Mouse (Mus musculus) neural tube, embryonic 14.5 days (tissue): ENCODE results near the gene Ppp1r7. TPM values are rescaled to one million over a fixed set of nuclear protein-coding genes. Genes with fewer than 3 reads are reported as not detected.
"Not testable (repeated sequence)": the region's sequence is repeated elsewhere in the genome, so short reads cannot be mapped to it uniquely, and the experiment has no call there.

Experiments
- ATAC-seq: fragments of 200-750 bp; cut with Nextera tagmentation; 2 replicates; pipeline ENCODE4 v1.8.0; 2017; ENCODE audit warnings: low read depth, mild to moderate bottlenecking, moderate TSS enrichment, moderate library complexity
- H3K27ac ChIP-seq: fragments of 300-500 bp; sonication (generic); 2 replicates; pipeline ENCODE4 v1.5.1; 2014; ENCODE audit warnings: low read depth, mild to moderate bottlenecking, control low read depth, low read length, moderate library complexity, mixed read lengths
- H3K27me3 ChIP-seq: fragments of 300-500 bp; sonication (generic); 2 replicates; pipeline ENCODE4 v1.6.1; 2014; ENCODE audit warnings: low read length; ENCODE audit not compliant: control insufficient read depth, insufficient read depth
- H3K36me3 ChIP-seq: fragments of 300-500 bp; sonication (generic); 2 replicates; pipeline ENCODE4 v1.6.1; 2014; ENCODE audit warnings: low read length, mixed read lengths; ENCODE audit not compliant: control insufficient read depth, insufficient read depth
- H3K4me1 ChIP-seq: fragments of 300-500 bp; sonication (generic); 2 replicates; pipeline ENCODE4 v1.6.1; 2014; ENCODE audit warnings: low read length; ENCODE audit not compliant: control insufficient read depth, insufficient read depth
- H3K4me2 ChIP-seq: fragments of 300-500 bp; sonication (generic); 2 replicates; pipeline ENCODE4 v1.6.1; 2014; ENCODE audit warnings: mild to moderate bottlenecking, low read depth, low read length, control low read depth
- H3K4me3 ChIP-seq: fragments of 300-500 bp; sonication (generic); 2 replicates; pipeline ENCODE4 v1.5.1; 2014; ENCODE audit warnings: low read depth, low read length, control low read depth, mixed read lengths
- H3K9ac ChIP-seq: fragments of 300-500 bp; sonication (generic); replicated peaks from 2 replicates; pipeline ENCODE4 v1.6.1; 2014; ENCODE audit warnings: low read depth, mild to moderate bottlenecking, control low read depth, low read length, mixed read lengths
- H3K9me3 ChIP-seq: fragments of 300-500 bp; sonication (generic); 2 replicates; pipeline ENCODE4 v1.6.1; 2016; ENCODE audit warnings: low read length; ENCODE audit not compliant: control insufficient read depth
- WGBS: fragments of 180-500 bp; shearing (Covaris S2); extraction: QIAGEN DNeasy Blood & Tissue Kit; methylation state at CpG from one replicate; pipeline ENCODE4 v1.1.7; 2014; 5-methylcytosine and 5-hydroxymethylcytosine counted together
- polyA plus RNA-seq: library from polyadenylated mRNA; unstranded; fragments of >200 nt; fragmentation: Nextera tagmentation; extraction: Ambion mirVana; gene quantifications from 2 replicates; pipeline ENCODE4 v1.2.1, GENCODE M21; 2014

Ppp1r7 gene
- polyA plus RNA-seq: 57.9 and 67.7 TPM in 2 replicates

DNA sequence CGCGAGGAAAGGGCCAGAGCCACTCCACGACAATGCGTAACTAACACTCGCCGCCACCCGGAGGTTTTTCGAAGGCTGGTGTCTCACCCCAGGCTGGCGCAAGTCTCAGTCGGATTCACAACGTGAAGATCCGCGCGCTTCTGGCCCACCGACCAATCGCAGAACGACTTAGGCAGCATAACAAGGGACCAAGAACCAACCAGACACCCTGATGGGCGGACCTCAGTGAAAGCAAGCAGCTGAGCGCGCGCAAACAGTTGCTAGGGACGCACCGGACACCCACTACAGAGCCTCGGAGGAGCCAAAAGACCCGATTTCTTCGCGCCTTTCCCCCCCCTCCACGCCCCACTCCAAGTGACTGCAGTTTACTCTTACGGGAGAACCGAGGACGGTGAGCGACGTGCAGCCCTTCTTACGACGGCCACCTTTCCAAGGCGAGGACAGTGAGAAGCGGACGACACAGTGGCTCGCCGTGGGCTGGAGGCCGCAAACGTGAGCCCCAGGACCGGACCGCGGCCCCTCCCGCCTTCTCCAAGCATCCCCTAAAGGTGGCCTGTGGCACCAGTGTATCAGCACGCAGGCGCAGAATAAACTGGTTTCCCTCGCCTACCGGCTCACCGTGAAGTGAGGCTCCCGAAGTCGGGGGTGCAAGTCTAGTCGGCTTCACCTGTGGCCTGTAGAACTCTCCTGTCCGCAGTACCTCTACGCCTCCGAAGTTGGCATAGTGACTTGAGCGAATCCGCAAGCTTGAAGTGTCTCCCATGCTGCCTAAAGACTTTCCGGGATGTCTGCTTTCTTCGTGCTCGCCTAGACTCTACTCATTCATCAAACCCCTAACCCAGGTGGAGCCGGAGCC lies at the start of gene Ppp1r7, which contains the start of gene Pask:
TSS of gene Ppp1r7 (plus strand) at position 207 of the 856 bp plus-strand sequence.
TSS of gene Pask (minus strand) at position 835 of the 856 bp plus-strand sequence.
- under 1% methylated on average over 63 of the region's 63 CpGs for WGBS
- peak; percentile 96 for ATAC-seq

DNA sequence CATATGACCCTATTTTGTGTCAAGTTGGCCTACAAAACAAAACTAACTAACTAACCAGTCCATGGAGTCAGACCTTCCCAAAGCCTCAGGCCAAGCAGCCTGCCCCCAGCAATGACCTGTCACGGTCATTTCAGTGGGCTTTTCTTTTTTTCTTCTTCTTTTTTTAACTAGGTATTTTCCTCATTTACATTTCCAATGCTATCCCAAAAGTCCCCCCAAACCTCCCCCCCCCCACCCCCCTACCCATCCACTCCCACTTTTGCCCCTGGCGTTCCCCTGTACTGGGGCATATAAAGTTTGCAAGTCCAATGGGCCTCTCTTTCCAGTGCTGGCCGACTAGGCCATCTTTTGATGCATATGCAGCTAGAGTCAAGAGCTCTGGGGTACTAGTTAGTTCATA lies 48.2 kb upstream of the Ppp1r7 start:
- H3K9me3 ChIP-seq, H3K4me1 ChIP-seq, H3K27ac ChIP-seq, H3K27me3 ChIP-seq, H3K4me3 ChIP-seq, ATAC-seq, H3K4me2 ChIP-seq, H3K9ac ChIP-seq: not testable (repeated sequence)
- peaks cover 19% of the 10 kb centered on the region for H3K36me3 ChIP-seq
- WGBS: 88% methylated on average over 3 of the region's 3 CpGs

More for the DNA sequence above, at the start of gene Ppp1r7, which contains the start of gene Pask:
- Histone ChIP-seq H3K4me3 (peak within 1 kb of the TSS; percentile 91), H3K4me2 (peak within 1 kb of the TSS; percentile 89), H3K9me3 (no peaks in the 10 kb centered on the region), H3K27ac (peak within 1 kb of the TSS; percentile 48; the same call in 1 of the 2 replicates), H3K4me1 (peaks cover 8% of the 10 kb centered on the region), H3K36me3 (0 out of 2 replicates have a peak, but pooled peaks cover 12% of the 10 kb centered on the region), H3K9ac (peak within 1 kb of the TSS; percentile 76), H3K27me3 (no peaks in the 10 kb centered on the region)

DNA sequence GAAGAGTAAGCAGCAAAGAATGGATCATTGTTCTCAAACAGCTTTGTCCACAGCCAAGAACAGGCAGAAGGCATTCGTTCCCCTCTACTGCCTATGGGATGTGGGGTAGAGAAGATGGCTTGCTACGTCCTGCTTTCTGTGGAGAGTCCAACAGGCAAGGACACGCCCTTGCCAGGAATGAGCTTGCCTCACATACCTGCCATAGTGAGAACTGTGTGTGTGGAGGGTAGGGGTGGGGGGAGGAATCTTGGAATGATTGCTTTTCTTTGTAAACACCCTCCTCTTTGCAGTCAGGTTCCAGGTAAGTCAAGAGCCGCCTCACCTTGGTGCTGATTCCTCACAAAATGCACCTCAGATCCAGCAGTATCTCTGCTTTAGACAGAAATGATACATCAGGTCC lies 42.9 kb upstream of the Ppp1r7 start:
- Histone ChIP-seq H3K4me2 (no peak overlapping the region), H3K27me3 (no peaks in the 10 kb centered on the region), H3K9me3 (no peaks in the 10 kb centered on the region), H3K4me1 (peaks cover 2% of the 10 kb centered on the region; the same call in 1 of the 2 replicates), H3K4me3 (no peak overlapping the region), H3K36me3 (peaks cover 33% of the 10 kb centered on the region), H3K27ac (no peak overlapping the region), H3K9ac (no peak overlapping the region)
- ATAC-seq: no peak
- WGBS: 92% methylated on average over 4 of the region's 4 CpGs

GRCm38 (mm10) chr1:93300578-93300977 lies 42.1 kb upstream of the Ppp1r7 start:
- H3K4me1 ChIP-seq: peaks cover 7% of the 10 kb centered on the region; the same call in 1 of the 2 replicates
- WGBS: 89% methylated on average over 3 of the region's 3 CpGs
- no peak overlapping the region for H3K4me2 ChIP-seq
- no peaks in the 10 kb centered on the region for H3K9me3 ChIP-seq
- H3K27ac ChIP-seq: no peak overlapping the region
- no peak for ATAC-seq
- H3K4me3 ChIP-seq: no peak overlapping the region
- H3K9ac ChIP-seq: no peak overlapping the region
- peaks cover 32% of the 10 kb centered on the region for H3K36me3 ChIP-seq
- H3K27me3 ChIP-seq: no peaks in the 10 kb centered on the region

- peaks cover 7% of the 10 kb centered on the region; the same call in 1 of the 2 replicates for H3K4me1 ChIP-seq
- peak within 1 kb of the TSS; percentile 81 for H3K4me2 ChIP-seq
- H3K9ac ChIP-seq: peak within 1 kb of the TSS; percentile 71
- no peaks in the 10 kb centered on the region for H3K9me3 ChIP-seq
- no peak within 1 kb of the TSS for H3K27ac ChIP-seq
- H3K36me3 ChIP-seq: peaks cover 5% of the 10 kb centered on the region
- ATAC-seq: peak; percentile 95
- H3K27me3 ChIP-seq: no peaks in the 10 kb centered on the region
- WGBS: 7% methylated on average over 36 of the region's 36 CpGs
- H3K4me3 ChIP-seq: peak within 1 kb of the TSS; percentile 84
These were observed 36.9 kb upstream of the Ppp1r7 start, which contains the start of gene Mterf4 for GRCm38 (mm10) chr1:93305581-93306337. Gene Mterf4, minus strand, starts transcription at chr1:93305915.

- H3K9ac ChIP-seq: no peak overlapping the region
- H3K4me1 ChIP-seq: no peaks in the 10 kb centered on the region
- H3K9me3 ChIP-seq: no peaks in the 10 kb centered on the region
- no peak for ATAC-seq
- no peak overlapping the region for H3K4me2 ChIP-seq
- H3K36me3 ChIP-seq: peaks cover 13% of the 10 kb centered on the region
- H3K27ac ChIP-seq: no peak overlapping the region
- 91% methylated on average over 6 of the region's 6 CpGs for WGBS
- H3K4me3 ChIP-seq: no peak overlapping the region
- H3K27me3 ChIP-seq: no peaks in the 10 kb centered on the region
These were observed 18.7 kb upstream of the Ppp1r7 start for GRCm38 (mm10) chr1:93323973-93324372.

GRCm38 (mm10) chr1:93326446-93326845 lies 16.2 kb upstream of the Ppp1r7 start:
- Histone ChIP-seq H3K4me2 (no peak overlapping the region), H3K4me3 (no peak overlapping the region), H3K4me1 (no peaks in the 10 kb centered on the region), H3K27ac (no peak overlapping the region), H3K9ac (no peak overlapping the region), H3K9me3 (no peaks in the 10 kb centered on the region), H3K27me3 (no peaks in the 10 kb centered on the region), H3K36me3 (peaks cover 9% of the 10 kb centered on the region)
- no peak for ATAC-seq
- WGBS: 92% methylated on average over 3 of the region's 3 CpGs

DNA sequence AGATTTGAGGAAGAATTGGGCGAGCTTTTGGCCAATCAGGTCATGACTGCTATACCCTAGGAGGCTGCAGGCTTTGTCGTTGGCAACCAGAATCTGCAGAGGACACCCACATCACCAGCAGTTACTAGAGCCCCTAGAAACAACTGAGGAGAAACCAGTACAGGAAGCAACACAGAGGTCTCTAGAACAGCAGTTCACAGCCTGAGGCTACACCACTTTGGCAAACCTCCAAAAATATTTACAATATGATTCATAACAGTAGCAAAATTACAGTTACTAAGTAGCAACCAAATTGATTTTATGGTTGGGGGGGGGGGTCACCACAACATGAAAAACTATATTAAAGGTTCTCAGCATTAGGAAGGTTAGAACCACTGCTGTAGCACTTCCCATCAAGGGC lies 8.0 kb upstream of the Ppp1r7 start:
- 0 out of 2 replicates have a peak, but pooled peaks cover 4% of the 10 kb centered on the region for H3K36me3 ChIP-seq
- no peaks in the 10 kb centered on the region for H3K4me1 ChIP-seq
- no peaks in the 10 kb centered on the region for H3K27me3 ChIP-seq
- ATAC-seq: no peak
- WGBS: 73% methylated on average over 2 of the region's 2 CpGs
- H3K4me2 ChIP-seq: no peak overlapping the region
- H3K27ac ChIP-seq: no peak overlapping the region
- no peak overlapping the region for H3K4me3 ChIP-seq
- no peak overlapping the region for H3K9ac ChIP-seq
- no peaks in the 10 kb centered on the region for H3K9me3 ChIP-seq
